Mouse (Mus musculus) fibroblast of lung, adult 2 months (primary cell): ENCODE measurements around the gene Coq6.
"Not testable (repeated sequence)": the region's sequence is repeated elsewhere in the genome, so short reads cannot be mapped to it uniquely, and the experiment has no call there.

Experiments used
- DNase-seq: peaks from one replicate; pipeline ENCODE4 v3.0.0-alpha.2; 2011; ENCODE audit warnings: low read depth

The Coq6 gene

GRCm38 (mm10) chr12:84361555-84362489, at the start of gene Coq6, which contains the start of gene Fam161b:
Gene Coq6 (plus strand): TSS chr12:84361657.
Gene Fam161b (minus strand): TSS chr12:84361833.
- DNase-seq: peak; percentile 96

- no peak for DNase-seq
Measured at GRCm38 (mm10) chr12:84316006-84316405, 45.5 kb upstream of the Coq6 start.

DNA sequence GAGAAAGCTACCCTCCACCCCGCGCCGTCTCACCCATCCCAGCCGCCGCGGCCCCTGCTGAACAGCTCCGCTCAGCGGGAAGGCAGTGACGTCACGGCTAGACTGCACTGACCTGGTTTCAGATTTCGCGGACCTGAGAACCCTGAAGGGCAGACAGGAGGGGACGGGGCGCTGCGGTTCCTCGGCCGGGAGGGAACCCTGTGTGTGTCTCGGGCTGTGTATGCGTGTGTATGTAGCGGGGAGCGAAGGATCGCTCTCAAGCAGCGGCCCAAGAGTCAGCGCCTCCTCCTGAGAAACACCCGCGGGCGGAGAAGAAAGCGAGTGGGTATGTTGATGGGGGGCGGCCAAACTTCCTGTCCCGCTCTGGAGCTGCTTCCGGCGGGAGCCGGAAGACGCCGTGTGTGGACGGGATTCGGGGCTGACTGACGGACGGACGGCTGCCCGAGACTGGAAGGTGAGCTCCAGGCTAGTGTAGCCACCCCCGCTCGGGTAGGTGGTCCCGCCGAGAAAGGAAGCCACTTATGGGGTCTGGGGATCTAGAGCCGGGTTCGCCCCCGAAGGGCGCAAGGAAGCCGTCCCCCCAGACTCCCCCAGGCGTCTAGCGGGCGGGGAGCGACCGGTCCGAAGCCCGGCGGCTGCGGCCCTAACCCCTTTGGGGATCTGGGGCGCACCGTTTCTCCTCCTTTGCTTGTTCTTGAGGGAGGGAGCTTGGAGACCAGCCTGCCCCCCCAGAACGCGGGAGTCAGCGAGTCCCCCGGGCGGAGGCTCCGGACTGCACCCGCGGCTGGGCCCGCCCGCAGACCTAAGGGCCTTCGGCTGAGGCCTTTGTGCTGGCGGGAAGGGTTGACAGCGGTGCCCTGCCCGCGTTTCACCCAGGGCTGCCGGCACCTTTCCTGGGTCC, 44.5 kb upstream of the Coq6 start, which contains the start of gene Zfp410:
TSS of gene Zfp410 (plus strand) at position 132 of the 901 bp plus-strand sequence.
- peak; percentile 68 for DNase-seq

DNA sequence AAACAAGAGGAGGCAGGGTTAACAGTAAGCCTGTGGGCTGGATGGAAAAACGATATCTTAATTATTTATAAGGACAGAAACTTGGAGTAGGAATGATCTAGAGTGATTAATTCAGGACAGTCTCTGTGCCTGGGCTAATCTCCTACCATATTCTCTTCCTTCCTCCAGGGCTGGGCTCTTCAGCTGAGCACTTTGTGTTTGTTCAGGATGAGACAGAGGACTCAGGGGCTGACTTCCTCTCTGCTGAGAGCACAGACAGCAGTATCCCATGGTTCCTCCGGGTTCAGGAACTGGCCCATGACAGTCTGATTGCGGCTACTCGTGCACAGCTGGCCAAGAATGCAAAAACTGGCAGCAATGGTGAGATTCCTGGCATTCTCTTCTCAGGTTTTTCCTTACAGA, 34.3 kb upstream of the Coq6 start:
- DNase-seq: no peak

- no peak for DNase-seq
Measured at GRCm38 (mm10) chr12:84336963-84337625, 24.4 kb upstream of the Coq6 start.

GRCm38 (mm10) chr12:84347192-84347591, 14.3 kb upstream of the Coq6 start:
- DNase-seq: no peak

- DNase-seq: not testable (repeated sequence)
Measured at GRCm38 (mm10) chr12:84358699-84359098, 2.8 kb upstream of the Coq6 start.

- no peak for DNase-seq
Measured at GRCm38 (mm10) chr12:84362872-84363271, 1.4 kb downstream of the Coq6 start.

DNA sequence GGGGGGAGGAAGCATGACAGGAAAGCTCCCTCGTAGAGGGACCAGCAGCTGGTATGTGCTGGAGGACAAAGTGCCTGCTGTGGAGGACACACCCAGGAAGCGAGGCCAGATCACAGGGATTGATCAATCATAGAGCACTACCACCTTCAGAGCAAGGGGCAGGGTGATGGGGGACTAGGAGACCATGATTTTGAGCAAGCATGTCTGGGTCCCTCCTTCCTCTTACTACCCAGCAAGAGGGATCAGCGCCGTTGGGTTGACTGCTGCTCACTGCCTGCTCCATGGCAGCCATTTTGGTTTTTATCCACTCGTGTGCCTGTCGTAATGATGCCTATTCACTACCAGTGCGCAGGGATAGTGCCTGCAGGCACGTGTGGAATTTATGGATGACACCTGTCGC, 2.8 kb downstream of the Coq6 start:
- DNase-seq: no peak

DNA sequence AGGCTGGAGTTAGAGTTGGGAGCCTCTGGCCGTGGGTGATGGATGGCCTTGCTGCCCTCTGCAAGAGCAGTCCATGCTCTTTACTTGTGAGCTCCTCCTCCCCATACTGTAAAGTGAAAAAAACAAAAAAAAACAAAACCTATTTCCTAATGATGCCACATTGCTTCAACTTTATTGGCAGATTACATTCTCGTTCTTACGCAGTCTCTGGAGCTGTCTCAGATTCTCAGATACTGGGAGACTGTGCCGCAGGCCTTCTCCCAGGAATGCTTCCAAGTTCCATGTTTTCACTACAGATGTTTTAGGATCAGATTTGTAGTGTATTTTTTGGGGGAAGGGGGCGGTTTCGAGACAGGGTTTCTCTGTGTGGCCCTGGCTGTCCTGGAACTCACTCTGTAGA, 3.7 kb downstream of the Coq6 start:
- no peak for DNase-seq

- DNase-seq: no peak
Measured at GRCm38 (mm10) chr12:84366971-84367370, 5.5 kb downstream of the Coq6 start.

DNA sequence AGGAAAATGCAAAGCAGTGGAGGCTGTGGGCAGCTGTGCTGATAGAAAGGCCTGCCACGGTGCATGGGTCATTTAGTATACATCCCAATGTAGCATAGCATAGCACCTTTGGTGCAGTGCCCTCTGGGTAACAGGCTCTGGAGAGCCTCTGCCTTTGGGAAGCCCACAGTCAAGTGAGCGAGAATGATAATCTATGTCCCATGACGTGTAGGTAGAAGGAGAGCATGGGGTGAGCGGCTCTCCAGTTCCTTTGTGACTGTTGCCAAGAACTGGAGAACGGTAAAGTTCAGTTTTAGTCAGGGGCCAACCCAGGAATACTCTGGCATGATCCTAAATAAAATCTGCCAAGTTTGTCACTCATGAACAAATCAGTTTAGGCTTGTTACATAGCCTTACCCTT, 10.2 kb downstream of the Coq6 start:
- DNase-seq: no peak

DNA sequence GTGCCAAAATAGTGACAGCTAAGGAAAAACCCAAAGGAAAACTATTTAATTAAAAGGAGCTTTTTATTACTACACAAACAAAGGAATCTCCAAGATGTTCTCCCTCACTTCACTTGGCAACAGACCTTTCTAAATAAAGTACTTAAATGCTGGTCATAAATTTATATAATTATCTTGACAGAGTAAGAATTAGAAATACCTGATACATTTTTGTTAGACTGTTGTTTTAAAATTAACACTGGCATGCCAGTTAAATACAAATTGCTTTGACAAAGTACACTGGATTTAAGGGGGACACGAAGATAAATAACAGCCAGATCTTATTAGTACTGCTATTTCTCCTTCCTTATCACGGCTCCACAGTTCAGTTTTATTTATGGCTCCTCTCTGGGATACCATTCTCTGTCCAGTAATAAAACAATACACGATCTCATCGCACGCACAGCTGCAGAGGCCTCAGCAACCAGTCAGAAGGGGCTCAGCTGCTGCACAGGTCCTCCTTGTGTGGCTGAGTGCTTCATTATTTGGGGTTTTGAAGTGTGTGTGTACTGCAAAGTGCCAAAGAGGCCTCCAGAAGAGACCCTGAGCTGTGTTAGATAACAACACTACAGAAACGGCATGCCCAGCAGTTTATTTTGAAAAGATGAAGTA, 12.5 kb downstream of the Coq6 start:
- no peak for DNase-seq

GRCm38 (mm10) chr12:84382369-84382768, 20.9 kb downstream of the Coq6 start:
- DNase-seq: no peak

GRCm38 (mm10) chr12:84384644-84385081, 23.2 kb downstream of the Coq6 start:
- peak; percentile 38 for DNase-seq

- no peak for DNase-seq
Measured at GRCm38 (mm10) chr12:84385408-84385807, 24.0 kb downstream of the Coq6 start.

DNA sequence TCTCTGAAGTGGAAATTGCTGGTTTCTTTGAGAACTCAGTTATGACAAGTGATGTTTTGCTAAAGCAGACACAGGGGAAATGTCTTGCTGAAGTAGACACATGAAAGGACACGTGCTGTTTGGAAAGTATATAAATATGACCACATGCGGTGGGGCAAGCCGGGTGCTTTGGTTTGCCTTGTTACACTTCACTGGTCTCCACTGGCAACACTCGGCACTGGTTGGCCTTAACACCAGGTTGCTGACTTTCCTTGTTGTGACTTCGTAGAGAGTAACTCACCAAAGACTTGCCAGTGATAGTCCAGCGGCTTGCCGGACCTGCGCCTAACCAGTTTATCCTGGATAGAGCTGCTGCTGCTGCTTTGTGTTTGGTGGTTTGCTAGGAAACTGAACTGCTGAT, 26.6 kb downstream of the Coq6 start:
- DNase-seq: no peak

GRCm38 (mm10) chr12:84388774-84389400, 27.4 kb downstream of the Coq6 start:
- no peak for DNase-seq

- no peak for DNase-seq
Measured at GRCm38 (mm10) chr12:84390336-84390735, 28.9 kb downstream of the Coq6 start.

- no peak for DNase-seq
Measured at GRCm38 (mm10) chr12:84392681-84393080, 31.2 kb downstream of the Coq6 start.

- no peak for DNase-seq
Measured at GRCm38 (mm10) chr12:84393847-84394246, 32.4 kb downstream of the Coq6 start.
